Mouse (Mus musculus) frontal cortex, adult (tissue): ENCODE results near the gene Tnk1.

Source experiments
- ATAC-seq: cut with Nextera tagmentation; 2 replicates; pipeline ENCODE4 v1.9.2; 2017; ENCODE audit warnings: mild to moderate bottlenecking, moderate library complexity, mixed read lengths; ENCODE audit not compliant: low TSS enrichment

The Tnk1 gene

DNA sequence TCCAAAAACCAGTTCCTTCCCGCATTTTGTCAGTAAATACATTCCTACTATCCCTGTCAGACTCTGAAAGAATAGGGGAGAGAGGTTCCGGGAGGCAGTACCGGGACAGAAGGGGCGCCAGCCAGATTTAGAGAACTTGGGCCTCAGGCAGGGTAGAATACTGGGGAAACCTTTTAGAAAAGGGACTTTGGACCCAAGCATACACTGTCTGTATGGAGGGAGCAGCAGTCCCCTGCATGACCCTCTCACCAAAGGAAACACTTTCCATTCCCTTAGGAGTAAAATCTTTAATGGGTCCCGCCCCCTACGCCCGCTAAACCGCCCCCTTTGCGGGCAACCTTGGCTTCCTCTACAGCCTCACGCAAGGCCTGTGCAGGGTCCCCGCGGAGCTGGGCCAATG lies 55.2 kb downstream of the Tnk1 start:
- ATAC-seq: no peak

DNA sequence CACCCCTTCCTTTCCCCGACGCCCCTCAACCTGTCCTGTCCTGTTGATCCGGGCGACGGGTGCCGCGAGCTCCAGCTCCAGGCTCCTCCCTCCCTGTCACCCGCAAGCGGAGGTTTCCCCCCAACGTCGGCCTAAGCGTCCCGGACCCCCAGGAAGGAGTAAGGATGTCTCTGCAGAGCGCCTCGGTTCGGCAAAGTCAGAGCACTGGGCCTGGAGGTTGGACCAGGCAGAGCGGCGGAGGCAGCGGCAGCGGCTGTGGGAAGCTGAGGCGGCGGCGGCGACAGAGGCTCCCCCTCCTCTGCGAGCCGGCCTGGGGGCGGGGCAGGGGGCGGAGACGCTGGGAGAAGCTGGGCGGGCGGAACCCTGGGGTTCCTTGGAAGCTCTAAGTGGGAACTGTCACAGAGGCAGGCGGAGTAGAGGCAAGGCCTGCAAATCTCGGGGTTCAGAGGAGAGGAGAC lies 55.9 kb downstream of the Tnk1 start:
- peak; percentile 31; the same call in 1 of the 2 replicates for ATAC-seq

DNA sequence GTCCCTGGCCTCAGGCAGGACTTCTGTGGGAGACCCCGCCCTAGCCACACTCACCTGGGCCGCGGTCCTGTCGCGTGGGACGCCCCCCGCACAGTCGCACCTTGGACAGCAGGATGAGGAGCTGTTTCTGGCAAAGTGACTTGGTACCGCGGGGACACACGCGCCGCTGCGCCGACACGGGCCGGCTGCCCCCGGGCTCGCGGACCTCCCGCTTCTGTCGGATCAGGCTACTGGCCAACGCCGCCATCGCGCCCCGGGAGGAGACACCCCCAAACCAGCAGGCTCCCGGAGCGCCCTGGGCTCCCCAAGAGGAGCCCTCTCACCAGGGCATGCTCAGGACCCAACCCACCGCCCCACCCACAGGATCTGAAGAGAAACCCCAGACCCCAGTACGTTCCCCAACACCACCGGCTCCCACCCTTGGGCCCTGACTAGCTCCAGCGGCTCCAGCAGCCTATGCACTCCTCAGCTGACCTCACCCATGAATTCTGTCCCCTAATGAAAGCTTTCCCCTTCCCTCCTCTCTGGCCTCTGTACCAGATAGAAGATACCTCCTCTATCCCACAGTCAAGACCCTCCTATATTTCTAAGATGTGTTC lies 57.1 kb downstream of the Tnk1 start, which contains the start of gene Fgf11:
Gene Fgf11, minus strand, starts transcription at position 479 of the 599 bp plus-strand sequence.
- ATAC-seq: no peak
